Mouse (Mus musculus) intestine, postnatal 0 days (tissue): ENCODE measurements at regions not wholly inside any gene's neighbourhood (a gene's known extent, or its start where the extent isn't known, plus 50 kb on each side); places are given as distances from the start of the nearest gene placed in this dataset.

Experiments
- ATAC-seq: fragments of 200-750 bp; cut with Nextera tagmentation; 2 replicates; pipeline ENCODE4 v1.8.0; 2017; ENCODE audit warnings: mild to moderate bottlenecking, moderate TSS enrichment, moderate library complexity
- H3K27ac ChIP-seq: fragments of 300-500 bp; sonication (generic); 2 replicates; pipeline ENCODE4 v1.5.1; 2014; ENCODE audit warnings: mild to moderate bottlenecking, low read depth, low read length, moderate library complexity
- H3K27me3 ChIP-seq: fragments of 300-500 bp; sonication (generic); replicated peaks from 2 replicates; pipeline ENCODE4 v1.6.1; 2014; ENCODE audit warnings: low read length, mixed read lengths; ENCODE audit not compliant: control insufficient read depth, insufficient read depth
- H3K36me3 ChIP-seq: fragments of 300-500 bp; sonication (generic); 2 replicates; pipeline ENCODE4 v1.6.1; 2014; ENCODE audit warnings: mild to moderate bottlenecking, moderate library complexity; ENCODE audit not compliant: control insufficient read depth, insufficient read depth
- H3K4me1 ChIP-seq: fragments of 300-500 bp; sonication (generic); replicated peaks from 2 replicates; pipeline ENCODE4 v1.6.1; 2014; ENCODE audit warnings: antibody characterized with exemption, low read length, mixed read lengths; ENCODE audit not compliant: control insufficient read depth, insufficient read depth
- H3K4me2 ChIP-seq: fragments of 300-500 bp; sonication (generic); replicated peaks from 2 replicates; pipeline ENCODE4 v1.6.1; 2014; ENCODE audit warnings: low read depth, mild to moderate bottlenecking, moderate library complexity
- H3K4me3 ChIP-seq: fragments of 300-500 bp; sonication (generic); 2 replicates; pipeline ENCODE4 v1.5.1; 2014; ENCODE audit warnings: low read depth, low read length
- H3K9ac ChIP-seq: fragments of 300-500 bp; sonication (generic); 2 replicates; pipeline ENCODE4 v1.6.1; 2014; ENCODE audit warnings: mild to moderate bottlenecking, low read depth, low read length
- H3K9me3 ChIP-seq: fragments of 300-500 bp; sonication (generic); 2 replicates; pipeline ENCODE4 v1.6.1; 2016; ENCODE audit warnings: mixed run types; ENCODE audit not compliant: control insufficient read depth
- CTCF ChIP-seq: sonication (generic); IDR thresholded peaks from 2 replicates; pipeline ENCODE4 v1.5.1; 2016; ENCODE audit warnings: low read depth, mild to moderate bottlenecking, control low read depth, antibody characterized with exemption, moderate library complexity
- WGBS: fragments of 180-500 bp; shearing (Covaris S2); extraction: QIAGEN DNeasy Blood & Tissue Kit; methylation state at CpG from one replicate; pipeline ENCODE4 v1.1.7; 2014; 5-methylcytosine and 5-hydroxymethylcytosine counted together

GRCm38 (mm10) chr16:77372768-77373167 is 229.1 kb downstream of the Gm11146 start:
- TF ChIP-seq CTCF, result no peak
- H3K27me3 ChIP-seq, result no peaks in the 10 kb centered on the region
- 69% methylated on average over 3 of the region's 3 CpGs for WGBS
- H3K9ac ChIP-seq, result no peak overlapping the region
- no peak overlapping the region for H3K4me3 ChIP-seq
- no peaks in the 10 kb centered on the region for H3K36me3 ChIP-seq
- no peaks in the 10 kb centered on the region for H3K9me3 ChIP-seq
- no peaks in the 10 kb centered on the region; the same call in 1 of the 2 replicates for H3K4me1 ChIP-seq
- no peak for ATAC-seq
- no peak overlapping the region for H3K27ac ChIP-seq
- H3K4me2 ChIP-seq, result no peak overlapping the region

- no peaks in the 10 kb centered on the region for H3K27me3 ChIP-seq
- no peaks in the 10 kb centered on the region; the same call in 1 of the 2 replicates for H3K4me1 ChIP-seq
- H3K36me3 ChIP-seq, result no peaks in the 10 kb centered on the region
- TF ChIP-seq CTCF, result no peak
- H3K9me3 ChIP-seq, result no peaks in the 10 kb centered on the region
- WGBS, result 49% methylated on average over 2 of the region's 2 CpGs
- no peak overlapping the region for H3K9ac ChIP-seq
- H3K27ac ChIP-seq, result no peak overlapping the region
- no peak overlapping the region for H3K4me2 ChIP-seq
- 0 out of 2 replicates have a peak, but pooled peaks have one; percentile 43 for ATAC-seq
- no peak overlapping the region for H3K4me3 ChIP-seq
Measured at GRCm38 (mm10) chr16:77369810-77370209, 232.1 kb downstream of the Gm11146 start.

GRCm38 (mm10) chr16:77365254-77365653 is 236.6 kb downstream of the Gm11146 start:
- Histone ChIP-seq H3K9me3 (no peaks in the 10 kb centered on the region), H3K27ac (no peak overlapping the region), H3K36me3 (no peaks in the 10 kb centered on the region), H3K4me1 (no peaks in the 10 kb centered on the region; the same call in 1 of the 2 replicates), H3K4me3 (no peak overlapping the region), H3K4me2 (no peak overlapping the region), H3K27me3 (no peaks in the 10 kb centered on the region), H3K9ac (no peak overlapping the region)
- 39% methylated on average over 2 of the region's 2 CpGs for WGBS
- no peak for ATAC-seq
- TF ChIP-seq CTCF, result no peak

- H3K9ac ChIP-seq, result no peak overlapping the region
Measured at GRCm38 (mm10) chr16:77364439-77364838, 237.5 kb downstream of the Gm11146 start.

GRCm38 (mm10) chr16:77359190-77359589 is 242.7 kb downstream of the Gm11146 start:
- no peak for ATAC-seq
- H3K9ac ChIP-seq, result no peak overlapping the region
- TF ChIP-seq CTCF, result no peak
- H3K27me3 ChIP-seq, result no peaks in the 10 kb centered on the region
- H3K27ac ChIP-seq, result no peak overlapping the region
- H3K4me2 ChIP-seq, result no peak overlapping the region
- no peaks in the 10 kb centered on the region for H3K36me3 ChIP-seq
- WGBS, result 72% methylated on average over 5 of the region's 5 CpGs
- H3K9me3 ChIP-seq, result no peaks in the 10 kb centered on the region
- H3K4me1 ChIP-seq, result no peaks in the 10 kb centered on the region
- H3K4me3 ChIP-seq, result no peak overlapping the region

More at GRCm38 (mm10) chr16:77364439-77364838, 237.5 kb downstream of the Gm11146 start:
- H3K36me3 ChIP-seq, result no peaks in the 10 kb centered on the region
- ATAC-seq, result no peak
- H3K27ac ChIP-seq, result no peak overlapping the region
- no peaks in the 10 kb centered on the region for H3K27me3 ChIP-seq
- H3K4me2 ChIP-seq, result no peak overlapping the region
- no peak for TF ChIP-seq CTCF
- no peak overlapping the region for H3K4me3 ChIP-seq
- whole genome bisulfite sequencing, result 85% methylated on average over 3 of the region's 3 CpGs
- H3K4me1 ChIP-seq, result no peaks in the 10 kb centered on the region
- no peaks in the 10 kb centered on the region for H3K9me3 ChIP-seq

- Histone ChIP-seq H3K9me3 (no peaks in the 10 kb centered on the region), H3K36me3 (no peaks in the 10 kb centered on the region), H3K27me3 (no peaks in the 10 kb centered on the region), H3K9ac (no peak overlapping the region), H3K4me1 (no peaks in the 10 kb centered on the region), H3K4me3 (no peak overlapping the region), H3K4me2 (no peak overlapping the region), H3K27ac (no peak overlapping the region)
- ATAC-seq, result no peak
- no peak for TF ChIP-seq CTCF
- 95% methylated on average over 5 of the region's 5 CpGs for WGBS
Measured at GRCm38 (mm10) chr16:77355260-77355659, 246.6 kb downstream of the Gm11146 start.

GRCm38 (mm10) chr16:77354201-77354712 is 247.6 kb downstream of the Gm11146 start:
- ATAC-seq, result no peak
- Histone ChIP-seq H3K9ac (no peak overlapping the region), H3K27me3 (no peaks in the 10 kb centered on the region), H3K4me3 (no peak overlapping the region), H3K9me3 (no peaks in the 10 kb centered on the region), H3K27ac (no peak overlapping the region), H3K36me3 (no peaks in the 10 kb centered on the region), H3K4me1 (no peaks in the 10 kb centered on the region), H3K4me2 (no peak overlapping the region)
- TF ChIP-seq CTCF, result no peak
- WGBS, result 81% methylated on average over 3 of the region's 3 CpGs
